Mouse (Mus musculus) frontal cortex, postnatal 10 days (tissue): ENCODE data around the gene Gm38100.
A peak's percentile ranks its signal among the peaks of the same experiment; 100 is the strongest.

Source experiments
- DNase-seq, 2 experiments: peaks; one replicate each; pipeline ENCODE4 v3.0.0; 2022; ENCODE audit warnings: low spot score in 2 of 2, mixed read lengths in 1 of 2

Gene Gm38100

DNA sequence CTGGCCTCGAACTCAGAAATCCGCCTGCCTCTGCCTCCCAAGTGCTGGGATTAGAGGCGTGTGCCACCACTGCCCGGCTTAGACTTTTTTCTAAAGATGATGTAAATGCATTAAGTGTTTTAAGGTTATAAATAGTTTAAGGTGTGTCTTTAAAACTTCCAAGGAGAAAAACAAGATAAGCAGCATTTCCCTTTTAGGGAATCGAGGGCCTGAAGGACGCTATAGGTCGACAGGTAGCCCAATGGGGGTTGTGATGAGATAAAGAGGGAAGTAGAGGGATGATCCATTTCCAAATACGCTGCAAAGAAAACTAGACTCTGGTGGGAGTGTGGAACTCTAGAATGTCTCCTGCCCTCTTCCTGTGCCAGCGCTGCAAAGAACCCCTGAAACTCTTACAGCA, at the start of gene Gm38100:
Gm38100 (plus strand) TSS at position 301 of the 400 bp plus-strand sequence.
- no peak for DNase-seq

DNA sequence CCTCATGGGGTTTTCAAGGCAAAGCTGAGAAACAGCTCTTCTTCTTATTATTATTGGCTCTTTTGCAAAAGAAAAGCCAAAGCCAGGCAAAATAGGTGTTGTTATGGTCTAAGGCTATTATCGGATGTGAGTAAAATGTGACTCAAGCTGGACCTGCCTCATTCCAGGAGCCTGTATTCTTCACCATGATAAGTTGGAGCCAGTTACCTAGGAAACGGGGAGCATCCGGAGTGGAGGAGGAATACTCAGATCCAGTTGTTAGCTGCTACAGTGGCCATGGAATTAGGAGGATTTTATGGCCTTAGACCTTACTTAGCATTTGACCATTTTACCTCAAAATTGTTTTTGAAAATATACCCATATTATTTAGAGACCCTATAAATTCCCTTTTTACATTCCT, 49.4 kb upstream of the Gm38100 start:
- DNase-seq = no peak

DNA sequence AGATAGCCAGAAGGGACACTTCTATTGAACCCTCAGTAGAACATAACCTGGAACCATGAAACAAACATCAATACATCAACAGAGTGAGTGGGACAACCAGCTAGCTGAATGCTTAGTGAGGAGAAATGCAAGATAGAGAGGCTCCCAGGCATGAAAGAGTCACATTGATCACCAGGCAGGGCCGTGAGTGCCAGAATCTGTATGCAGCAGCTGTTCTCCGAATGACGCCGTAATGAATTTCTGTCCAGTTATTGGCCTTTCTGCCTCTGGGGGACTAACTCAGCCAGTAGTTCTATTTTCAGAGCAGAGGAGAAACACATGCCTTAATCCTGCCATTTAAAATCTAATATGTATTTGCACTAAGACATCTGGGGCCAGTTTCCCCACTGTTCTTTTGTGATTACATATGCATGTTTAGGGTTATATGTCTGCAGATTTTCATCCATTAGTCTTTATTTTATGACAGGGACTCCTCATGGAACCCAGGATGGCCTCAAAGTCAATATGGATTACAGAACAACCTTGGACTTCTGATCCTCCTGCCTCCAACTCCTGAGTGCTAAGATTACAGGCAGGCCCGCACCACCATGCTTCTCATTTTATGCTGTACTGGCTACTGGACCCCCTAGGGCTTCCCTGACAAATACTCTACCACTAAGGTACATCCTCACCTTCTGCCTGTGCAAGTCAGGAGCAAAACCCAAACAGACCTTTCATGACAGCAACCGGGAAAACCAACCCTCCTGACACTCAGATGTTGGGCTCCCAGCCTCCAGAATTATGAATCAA, 47.9 kb upstream of the Gm38100 start:
- no peak for DNase-seq

DNA sequence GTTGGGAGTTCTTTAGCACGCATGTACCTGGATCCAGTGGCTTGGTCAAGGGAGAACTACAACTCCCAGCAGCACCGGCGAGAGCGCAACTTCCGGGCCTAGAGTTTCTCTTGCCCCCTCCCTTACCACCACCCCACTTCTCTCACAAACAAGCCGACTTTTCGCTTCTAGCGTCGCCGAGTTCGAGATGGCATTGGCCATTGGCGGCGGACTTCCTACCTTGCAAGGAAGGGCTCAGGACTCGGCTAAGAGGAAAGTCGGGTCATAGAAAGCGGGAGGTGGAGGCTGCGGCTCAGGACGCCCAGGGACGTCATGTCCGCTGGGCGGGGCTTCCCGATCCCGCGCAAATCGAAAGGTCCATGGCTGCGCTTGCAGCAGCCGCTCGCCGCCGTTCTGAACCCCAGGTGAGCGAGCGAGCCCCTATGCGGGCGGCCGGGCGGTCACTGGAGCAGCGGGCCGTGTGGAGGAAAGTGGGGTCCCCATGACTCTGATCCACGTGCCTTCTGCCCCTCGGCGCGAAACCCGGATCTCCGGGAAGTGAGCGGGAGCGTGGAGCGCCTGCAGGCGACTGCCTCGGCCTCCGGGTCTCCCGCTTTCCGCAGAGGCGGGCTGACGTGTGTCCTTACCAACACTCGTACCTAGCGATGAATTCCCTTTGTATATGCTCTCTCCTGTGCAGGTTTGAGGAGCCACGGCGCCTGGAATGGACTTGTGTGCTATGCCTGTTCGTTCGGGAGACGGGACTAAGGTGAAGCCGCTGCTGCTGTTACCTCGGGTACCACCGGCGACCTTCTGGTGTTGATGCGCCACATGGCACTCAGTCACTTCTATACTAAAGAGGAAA, 39.5 kb upstream of the Gm38100 start, which contains the start of gene Exo1:
Exo1 (plus strand) TSS at position 129 of the 844 bp plus-strand sequence.
- DNase-seq = peak; percentile 69 to 85

DNA sequence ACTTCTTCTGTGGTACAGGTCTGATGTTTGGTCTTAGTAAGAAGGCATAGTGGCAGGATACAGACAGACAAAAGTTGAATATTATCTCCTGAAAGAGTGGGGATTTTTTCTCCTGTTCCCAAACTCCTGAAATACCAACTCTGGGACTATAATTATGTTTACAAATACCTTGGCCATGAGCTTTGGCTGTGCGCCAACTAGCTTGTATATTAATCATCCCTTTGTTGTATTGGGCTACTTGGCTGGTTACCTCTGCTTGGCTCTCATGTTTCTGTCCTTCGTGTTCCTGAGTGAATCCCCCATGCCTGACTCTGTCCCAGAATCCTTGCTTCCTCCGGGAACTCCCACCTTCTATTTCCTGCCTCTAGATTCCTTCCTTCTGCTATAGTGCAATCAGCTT, 36.7 kb upstream of the Gm38100 start:
- no peak for DNase-seq

DNA sequence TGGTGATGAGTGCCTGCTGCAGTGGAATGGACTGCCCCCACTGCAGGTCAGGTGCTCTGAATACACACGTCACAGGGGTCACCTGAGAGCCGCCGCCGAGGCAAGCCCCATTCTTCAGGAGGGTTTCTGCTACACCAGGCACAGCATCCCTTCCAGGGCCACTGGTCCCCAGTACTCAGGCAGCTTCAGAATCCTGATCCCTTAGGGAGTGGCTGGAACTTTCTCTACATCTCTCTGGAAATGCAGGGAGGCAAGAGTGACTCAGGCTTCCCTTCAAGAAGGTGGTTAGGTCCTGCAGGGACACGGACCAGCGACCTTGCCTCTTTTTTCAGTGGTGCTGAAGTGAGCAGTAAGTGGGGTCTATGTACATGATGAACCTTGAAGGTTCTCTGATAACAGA, 26.9 kb upstream of the Gm38100 start:
- DNase-seq = no peak

DNA sequence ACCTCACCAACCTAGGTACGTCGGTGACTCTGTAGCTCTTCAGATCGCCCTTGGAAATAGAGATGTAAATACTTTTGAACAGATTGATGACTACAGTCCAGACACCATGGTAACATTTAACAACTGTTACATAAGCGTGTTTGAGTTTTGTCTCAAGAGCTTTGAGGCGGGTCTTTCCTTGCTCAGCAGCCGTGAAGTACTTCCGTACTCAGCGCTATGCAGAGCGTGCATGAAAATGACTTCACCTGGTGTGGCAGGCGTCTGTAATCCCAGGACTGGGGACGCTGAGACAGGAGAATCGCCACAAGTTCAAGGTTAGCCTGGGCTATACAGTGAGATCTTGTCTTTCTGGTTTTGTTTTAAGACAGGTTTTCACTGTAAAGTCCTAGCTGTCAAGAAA, 26.4 kb upstream of the Gm38100 start:
- no peak for DNase-seq

DNA sequence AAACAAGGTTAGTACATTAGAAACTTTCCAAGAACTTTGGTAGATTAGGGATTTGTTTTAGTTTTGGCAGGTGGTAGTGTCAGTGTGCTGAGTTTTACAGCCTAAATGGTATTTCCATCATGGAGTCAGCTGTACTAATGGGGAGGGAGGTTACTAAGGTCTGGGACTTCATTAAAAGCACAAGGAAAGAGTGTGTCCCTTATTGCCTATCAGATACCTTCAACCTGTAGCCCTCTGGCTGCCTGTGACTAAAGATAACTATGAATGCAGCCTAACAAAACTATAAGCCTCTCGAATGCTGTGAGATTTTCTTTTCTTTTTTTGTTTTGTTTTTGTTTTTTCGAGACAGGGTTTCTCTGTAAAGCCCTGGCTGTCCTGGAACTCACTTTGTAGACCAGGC, 8.9 kb upstream of the Gm38100 start:
- DNase-seq = no peak

DNA sequence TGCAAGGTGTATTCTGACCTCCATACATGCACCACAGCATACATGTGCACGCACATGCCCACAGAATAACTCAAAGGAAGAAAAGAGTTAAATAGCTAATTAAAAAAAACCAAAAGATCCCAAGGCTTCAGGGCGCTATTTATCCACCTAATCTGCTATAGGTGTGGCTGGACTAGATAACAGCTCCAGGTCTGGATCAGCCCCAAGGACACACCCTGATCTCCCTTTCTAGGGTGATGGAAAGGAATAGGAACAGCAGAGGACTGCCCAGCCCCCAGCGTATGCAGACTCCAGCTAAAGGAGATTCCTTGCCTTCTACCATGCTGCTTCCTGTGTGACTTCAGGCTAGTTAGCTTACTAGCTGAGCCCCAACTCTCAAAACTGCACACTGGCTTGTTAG, 8.1 kb upstream of the Gm38100 start:
- no peak for DNase-seq

DNA sequence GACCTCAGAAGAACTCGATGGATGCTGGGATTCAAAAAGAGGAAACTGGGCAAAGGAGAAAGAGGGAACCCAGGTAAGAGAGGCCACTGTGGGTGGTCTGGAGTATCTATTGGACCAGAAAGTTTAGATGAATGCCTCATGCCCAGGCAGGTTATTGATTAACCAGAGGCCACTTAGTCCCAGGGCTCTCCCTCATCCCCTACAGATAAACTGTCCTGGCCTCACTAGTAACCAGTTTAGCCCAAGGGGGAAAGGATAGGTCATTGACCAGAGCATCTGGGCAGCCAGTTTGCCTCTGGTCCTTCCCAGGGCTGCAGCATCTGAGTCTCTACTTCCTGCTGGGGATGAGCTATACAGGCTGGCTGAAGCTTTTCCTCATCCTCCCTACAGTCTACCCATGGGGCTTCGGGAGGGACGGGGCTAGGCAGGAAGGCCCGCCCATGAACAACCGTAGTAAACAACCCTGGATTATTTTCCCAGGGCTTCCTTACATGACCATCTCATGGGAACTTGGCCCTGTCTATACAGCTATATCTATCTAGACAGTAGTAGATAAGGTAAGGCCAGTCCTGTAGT, 6.3 kb upstream of the Gm38100 start:
- no peak for DNase-seq

DNA sequence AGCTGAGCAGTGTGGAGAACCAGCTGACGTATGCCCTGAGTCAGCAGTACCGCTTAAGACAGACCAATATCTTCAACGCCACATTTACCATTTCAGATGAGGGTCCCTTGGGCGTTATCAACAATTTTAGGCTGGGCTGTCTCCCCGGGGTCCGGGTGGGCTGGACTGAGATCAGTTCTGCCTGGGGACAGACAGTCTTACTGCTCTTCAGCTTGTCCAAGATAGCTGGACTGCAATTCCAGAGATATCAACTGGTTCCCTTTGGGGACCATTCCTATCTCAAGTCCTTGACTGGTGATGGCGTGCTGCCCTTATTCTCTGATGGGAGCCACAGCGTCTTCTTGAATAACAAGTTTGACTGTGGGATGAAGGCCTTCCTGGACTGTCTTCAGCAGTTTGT, 962 bp downstream of the Gm38100 start:
- DNase-seq = no peak

DNA sequence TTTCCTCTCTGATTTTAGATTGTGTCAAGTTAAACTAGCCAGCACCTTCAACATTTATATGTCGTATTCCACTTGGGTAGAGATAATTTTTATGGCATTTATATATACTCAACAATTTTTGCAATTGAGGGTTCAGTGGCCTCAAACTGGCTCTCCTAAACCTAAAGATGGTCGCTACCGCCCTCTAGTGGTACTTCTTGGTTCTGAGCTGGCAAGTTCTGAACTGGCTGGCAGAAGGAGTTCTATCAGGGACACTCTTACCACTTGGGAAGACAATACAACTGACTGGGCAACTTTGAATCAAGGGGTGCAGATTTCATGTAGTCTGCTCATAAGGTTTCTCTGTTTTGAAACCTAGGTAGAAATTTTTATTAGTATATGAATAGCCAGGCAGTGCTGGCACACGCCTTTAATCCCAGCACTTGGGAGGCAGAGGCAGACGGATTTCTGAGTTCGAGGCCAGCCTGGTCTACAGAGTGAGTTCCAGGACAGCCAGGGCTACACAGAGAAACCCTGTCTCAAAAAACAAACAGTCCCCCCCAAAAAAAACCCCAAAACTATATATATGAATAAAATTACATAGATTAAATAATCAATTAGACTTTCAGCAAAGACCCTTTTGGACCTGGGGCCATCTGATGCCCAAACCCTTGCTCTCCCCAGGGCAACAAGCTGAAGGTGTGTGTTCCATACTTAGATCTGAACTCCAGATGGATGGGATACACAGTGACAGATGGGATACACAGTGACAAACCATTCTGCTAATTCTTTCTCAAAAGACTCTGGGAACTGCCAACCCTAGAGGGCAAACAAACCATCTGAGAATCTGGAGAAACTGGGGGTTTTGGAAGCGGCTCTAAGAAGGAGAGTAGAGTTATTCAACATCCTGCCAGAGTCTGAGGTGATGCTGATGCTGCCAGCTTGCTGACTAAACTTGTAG, 4.0 kb downstream of the Gm38100 start:
- DNase-seq = peak; percentile 19 to 74

DNA sequence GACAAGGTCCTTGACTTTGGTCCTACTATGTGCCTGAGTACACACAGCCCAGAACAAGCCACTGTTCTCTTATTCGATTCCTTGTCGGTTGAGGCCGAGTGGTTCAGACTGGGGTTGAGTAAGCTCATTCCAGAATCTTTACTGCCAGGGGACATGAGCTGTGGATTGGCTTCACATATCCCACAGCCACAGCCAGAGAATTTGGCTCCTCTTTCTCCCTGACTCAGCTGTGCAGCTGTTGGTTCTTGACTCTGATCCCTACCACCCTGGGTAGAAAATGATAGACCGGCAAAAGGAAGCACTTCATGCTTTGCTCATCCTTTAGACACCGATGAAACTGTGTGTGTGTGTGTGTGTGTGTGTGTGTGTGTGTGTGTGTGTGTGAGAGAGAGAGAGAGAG, 11.3 kb downstream of the Gm38100 start:
- no peak for DNase-seq

DNA sequence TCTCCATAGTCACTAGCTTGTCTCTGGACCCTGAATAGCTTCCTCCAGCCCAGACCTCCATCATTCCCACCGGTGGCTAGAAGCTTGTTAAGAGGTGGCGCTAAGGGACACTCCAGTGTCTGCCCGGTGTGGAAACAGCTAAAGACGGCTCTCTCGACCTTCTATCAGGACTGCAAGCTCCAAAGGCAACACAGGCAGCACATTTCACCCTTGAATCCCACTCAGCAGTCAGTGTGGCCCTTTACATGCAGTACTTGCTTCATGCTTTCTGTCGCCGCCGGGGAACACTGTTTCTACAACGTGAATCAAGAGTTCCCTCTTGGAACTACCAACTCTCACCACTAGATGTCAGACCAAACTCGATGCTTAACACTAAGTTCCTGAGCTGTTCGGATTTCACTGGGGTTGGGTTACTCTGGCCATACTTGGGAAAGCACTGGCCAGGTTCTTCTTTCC, 16.2 kb downstream of the Gm38100 start:
- peak; percentile 29 to 69 for DNase-seq

DNA sequence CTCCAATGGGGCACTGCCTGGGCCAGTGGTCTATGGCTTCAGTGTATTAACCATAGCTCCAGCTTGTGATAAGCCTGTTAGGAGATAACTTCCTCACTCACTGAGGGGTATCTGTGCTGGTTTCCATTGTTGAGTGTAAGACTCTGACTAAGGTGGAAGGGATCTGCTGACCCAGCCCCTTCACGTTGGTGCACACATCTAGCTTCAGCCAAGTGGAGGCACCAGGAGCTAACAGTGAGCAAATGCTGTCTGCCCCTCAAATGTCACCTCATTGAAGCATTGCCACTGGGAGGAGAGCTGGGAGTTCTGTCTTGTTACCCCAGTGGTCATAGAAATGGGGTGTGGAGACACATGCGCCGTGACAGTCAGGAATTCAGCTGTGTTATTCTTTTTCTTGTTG, 18.6 kb downstream of the Gm38100 start:
- DNase-seq = no peak

DNA sequence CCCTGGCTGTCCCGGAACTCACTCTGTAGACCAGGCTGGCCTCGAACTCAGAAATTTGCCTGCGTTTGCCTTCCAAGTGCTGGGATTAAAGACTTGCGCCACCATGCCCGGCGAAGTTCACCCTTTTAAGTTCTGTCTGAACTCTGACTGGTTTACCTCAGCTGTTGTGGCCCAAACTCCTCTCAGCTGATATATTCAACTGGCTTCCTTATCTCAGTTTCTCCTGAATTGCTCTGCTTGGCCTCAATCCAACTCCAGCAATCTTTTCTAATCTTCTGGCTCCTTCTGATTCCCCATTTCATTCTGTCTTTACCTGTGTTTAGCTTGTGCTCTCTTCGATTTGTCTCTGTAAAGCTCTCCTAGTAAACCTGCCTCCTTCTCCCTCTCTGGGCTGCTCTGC, 23.0 kb downstream of the Gm38100 start:
- DNase-seq = no peak

DNA sequence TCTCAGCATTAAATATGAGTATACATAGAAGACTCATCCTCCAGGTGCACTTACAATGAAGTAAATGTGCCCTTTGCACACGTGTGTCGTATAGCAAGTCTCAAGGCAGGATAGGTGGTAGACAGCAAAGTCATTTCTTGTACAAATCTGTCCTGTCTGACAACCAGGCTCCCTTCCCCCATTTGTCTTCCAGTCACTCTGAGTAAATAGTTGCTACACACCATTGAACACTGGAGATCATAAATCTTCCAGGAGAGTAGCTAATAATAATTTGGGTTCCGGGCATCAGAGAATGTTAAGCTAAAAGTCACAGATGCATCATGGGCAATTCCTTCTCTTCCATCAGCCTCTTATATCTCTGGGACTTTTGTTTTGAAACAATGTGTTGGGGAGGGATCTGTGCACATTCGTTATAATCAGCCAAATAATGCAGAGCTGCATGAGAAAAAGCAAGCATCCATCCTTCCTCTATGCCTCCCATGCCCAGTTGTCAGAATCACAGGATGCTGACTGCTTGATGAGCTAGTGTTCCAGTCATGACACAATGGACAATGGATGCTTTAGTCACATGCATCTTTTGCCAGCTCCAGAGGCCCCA, 26.7 kb downstream of the Gm38100 start:
- no peak for DNase-seq

DNA sequence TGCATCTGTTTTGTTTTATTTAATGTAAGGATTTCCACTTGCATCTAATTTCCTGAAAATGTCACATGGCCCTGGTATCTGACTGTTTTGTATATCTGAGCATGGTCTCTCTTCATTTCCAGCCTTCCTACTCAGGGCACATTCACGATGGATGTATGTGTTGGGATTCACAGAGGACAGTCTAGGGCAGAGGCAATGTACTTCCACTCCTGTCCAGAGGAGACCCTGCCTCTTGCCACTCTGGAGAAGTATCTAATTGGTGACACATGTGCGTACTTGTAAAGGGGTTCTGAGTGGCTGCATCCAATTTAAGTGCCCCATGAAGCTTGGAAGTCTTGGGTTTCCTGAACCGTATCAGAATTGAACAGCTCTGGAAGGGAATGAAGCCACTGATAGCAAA, 30.3 kb downstream of the Gm38100 start:
- DNase-seq = no peak

DNA sequence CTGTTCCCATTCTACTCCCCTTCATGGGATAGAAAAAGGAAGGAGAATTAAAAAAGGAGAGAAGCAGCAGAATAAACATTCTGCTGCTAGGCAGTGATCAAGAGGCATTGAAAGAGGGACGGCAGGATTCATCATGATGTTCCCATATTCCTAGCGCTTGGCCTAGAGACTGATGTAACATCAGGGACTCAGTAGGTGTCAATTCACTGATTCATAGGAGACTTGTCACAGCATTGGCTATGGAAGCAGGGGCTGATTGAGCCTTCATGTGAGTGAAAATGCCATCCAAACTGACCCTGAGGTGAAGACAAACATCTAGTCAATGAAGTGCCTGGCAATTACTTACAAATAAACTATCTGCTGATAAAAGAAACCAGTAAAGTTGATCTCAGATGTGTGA, 30.7 kb downstream of the Gm38100 start:
- DNase-seq = no peak

DNA sequence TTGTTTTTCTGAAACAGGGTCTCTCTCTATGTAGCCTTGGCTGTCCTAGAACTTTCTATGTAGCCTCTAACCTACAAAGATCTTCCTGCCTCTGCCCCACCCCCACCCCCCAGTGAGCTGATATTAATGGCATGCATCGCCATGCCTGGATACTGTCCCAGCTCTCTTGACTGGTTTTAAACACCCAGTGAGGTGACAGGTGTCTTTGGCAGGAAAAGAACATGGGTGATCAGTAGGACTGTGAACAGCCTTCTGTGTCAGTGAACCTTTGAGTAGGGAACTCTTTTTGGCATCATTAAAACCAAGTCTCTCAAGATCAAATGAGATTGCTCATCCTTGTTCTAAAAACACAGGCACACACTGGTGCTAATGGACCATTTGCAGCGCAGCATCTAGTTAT, 41.7 kb downstream of the Gm38100 start:
- DNase-seq = no peak
